Mouse (Mus musculus): ENCODE results near the gene Mcm10. TPM values are rescaled to one million over a fixed set of nuclear protein-coding genes. Genes with fewer than 3 reads are reported as not detected.

Gene Mcm10
- total RNA-seq, 1 experiment, result 127 TPM

GRCm38 (mm10) chr2:4985000-4985399 is 27.6 kb downstream of the Mcm10 start:
- in situ Hi-C loops (cut with MboI; ENCODE audit: low sequenced_read_pairs in 2 of 2, unreplicated experiment in 2 of 2), result no loop called here
- Histone ChIP-seq H3K27ac (ENCODE audit: insufficient read depth, low read depth, low read length, poor library complexity, severe bottlenecking) (no peak overlapping the region), H3K9ac (ENCODE audit: insufficient read depth, low read depth, low read length, poor library complexity, severe bottlenecking) (no peak overlapping the region), H3K4me1 (ENCODE audit: control insufficient read depth in 2 of 2, insufficient read depth in 2 of 2, low read length in 2 of 2, poor library complexity in 1 of 2) (peaks cover 2 to 21% of the 10 kb centered on the region in 2 experiments; a peak in 2 of 4 replicates), H3K36me3 (ENCODE audit: control insufficient read depth, insufficient read depth, low read length, poor library complexity, severe bottlenecking) (no peaks in the 10 kb centered on the region; the same call in 1 of the 2 replicates), H3K4me3 (ENCODE audit: insufficient read depth in 1 of 2, low read depth in 1 of 2, low read length in 2 of 2, poor library complexity in 1 of 2, severe bottlenecking in 1 of 2) (no peak overlapping the region), H3K9me3 (ENCODE audit: control insufficient read depth, insufficient read depth, low read depth, low read length) (no peaks in the 10 kb centered on the region)
- TF ChIP-seq MAFK (IDR thresholded peaks at IDR 0.05; ENCODE audit: insufficient read depth, low read depth, low read length), result no peak
- no peak for TF ChIP-seq HCFC1 (IDR thresholded peaks at IDR 0.05; ENCODE audit: borderline replicate concordance, insufficient read depth, low read length)
- TF ChIP-seq ZNF384 (IDR thresholded peaks at IDR 0.05; ENCODE audit: low read depth, low read length), result no peak
- no peak for TF ChIP-seq ZC3H11A (IDR thresholded peaks at IDR 0.05; ENCODE audit: borderline replicate concordance, low read depth, low read length)
- no peak for TF ChIP-seq CHD2 (IDR thresholded peaks at IDR 0.05; ENCODE audit: low read depth, low read length)
- no peak for DNase-seq (ENCODE audit: low read depth, low spot score)

- in situ Hi-C loops (cut with MboI; ENCODE audit: low sequenced_read_pairs in 2 of 2, unreplicated experiment in 2 of 2), result no loop called here
- H3K27ac ChIP-seq (ENCODE audit: insufficient read depth, low read depth, low read length, poor library complexity, severe bottlenecking), result no peak overlapping the region
These were observed 28.6 kb downstream of the Mcm10 start for GRCm38 (mm10) chr2:4983987-4984386.

GRCm38 (mm10) chr2:4978091-4978490 is 34.5 kb downstream of the Mcm10 start:
- no peaks in the 10 kb centered on the region for H3K36me3 ChIP-seq (ENCODE audit: control insufficient read depth, insufficient read depth, low read length, poor library complexity, severe bottlenecking)
- no peak for TF ChIP-seq MAFK (IDR thresholded peaks at IDR 0.05; ENCODE audit: insufficient read depth, low read depth, low read length)
- no peak overlapping the region for H3K9ac ChIP-seq (ENCODE audit: insufficient read depth, low read depth, low read length, poor library complexity, severe bottlenecking)
- no peak overlapping the region for H3K4me3 ChIP-seq (ENCODE audit: insufficient read depth in 1 of 2, low read depth in 1 of 2, low read length in 2 of 2, poor library complexity in 1 of 2, severe bottlenecking in 1 of 2)
- 0 out of 2 replicates have a peak overlapping the region, but pooled peaks have one; percentile 16 for H3K27ac ChIP-seq (ENCODE audit: insufficient read depth, low read depth, low read length, poor library complexity, severe bottlenecking)
- H3K9me3 ChIP-seq (ENCODE audit: control insufficient read depth, insufficient read depth, low read depth, low read length), result no peaks in the 10 kb centered on the region
- in situ Hi-C loops (cut with MboI; ENCODE audit: low sequenced_read_pairs in 2 of 2, unreplicated experiment in 2 of 2), result no loop called here
- peaks cover 0 to 12% of the 10 kb centered on the region in 2 experiments; a peak in 2 of 4 replicates for H3K4me1 ChIP-seq (ENCODE audit: control insufficient read depth in 2 of 2, insufficient read depth in 2 of 2, low read length in 2 of 2, poor library complexity in 1 of 2)
- DNase-seq (ENCODE audit: low read depth, low spot score), result no peak

More at GRCm38 (mm10) chr2:4983987-4984386, 28.6 kb downstream of the Mcm10 start:
- no peak overlapping the region for H3K9ac ChIP-seq (ENCODE audit: insufficient read depth, low read depth, low read length, poor library complexity, severe bottlenecking)
- H3K9me3 ChIP-seq (ENCODE audit: control insufficient read depth, insufficient read depth, low read depth, low read length), result no peaks in the 10 kb centered on the region
- TF ChIP-seq ZNF384 (IDR thresholded peaks at IDR 0.05; ENCODE audit: low read depth, low read length), result no peak
- no peak for TF ChIP-seq HCFC1 (IDR thresholded peaks at IDR 0.05; ENCODE audit: borderline replicate concordance, insufficient read depth, low read length)
- TF ChIP-seq ZC3H11A (IDR thresholded peaks at IDR 0.05; ENCODE audit: borderline replicate concordance, low read depth, low read length), result no peak
- no peak for TF ChIP-seq CHD2 (IDR thresholded peaks at IDR 0.05; ENCODE audit: low read depth, low read length)
- TF ChIP-seq MAFK (IDR thresholded peaks at IDR 0.05; ENCODE audit: insufficient read depth, low read depth, low read length), result no peak
- no peak overlapping the region for H3K4me3 ChIP-seq (ENCODE audit: insufficient read depth in 1 of 2, low read depth in 1 of 2, low read length in 2 of 2, poor library complexity in 1 of 2, severe bottlenecking in 1 of 2)
- H3K36me3 ChIP-seq (ENCODE audit: control insufficient read depth, insufficient read depth, low read length, poor library complexity, severe bottlenecking), result no peaks in the 10 kb centered on the region
- H3K4me1 ChIP-seq (ENCODE audit: control insufficient read depth in 2 of 2, insufficient read depth in 2 of 2, low read length in 2 of 2, poor library complexity in 1 of 2), result peaks cover 2 to 21% of the 10 kb centered on the region in 2 experiments; a peak in 2 of 4 replicates
- no peak for DNase-seq (ENCODE audit: low read depth, low spot score)

GRCm38 (mm10) chr2:4975807-4976206 is 36.8 kb downstream of the Mcm10 start, which contains the start of gene Ucma:
Ucma (plus strand) TSS chr2:4976122.
- no peak for DNase-seq (ENCODE audit: low read depth, low spot score)
- TF ChIP-seq HCFC1 (IDR thresholded peaks at IDR 0.05; ENCODE audit: borderline replicate concordance, insufficient read depth, low read length), result no peak
- in situ Hi-C loops (cut with MboI; ENCODE audit: low sequenced_read_pairs in 2 of 2, unreplicated experiment in 2 of 2), result no loop called here

GRCm38 (mm10) chr2:4969083-4969482 is 43.5 kb downstream of the Mcm10 start:
- Histone ChIP-seq H3K4me3 (ENCODE audit: insufficient read depth in 1 of 2, low read depth in 1 of 2, low read length in 2 of 2, poor library complexity in 1 of 2, severe bottlenecking in 1 of 2) (no peak overlapping the region), H3K36me3 (ENCODE audit: control insufficient read depth, insufficient read depth, low read length, poor library complexity, severe bottlenecking) (no peaks in the 10 kb centered on the region), H3K27ac (ENCODE audit: insufficient read depth, low read depth, low read length, poor library complexity, severe bottlenecking) (no peak overlapping the region), H3K9ac (ENCODE audit: insufficient read depth, low read depth, low read length, poor library complexity, severe bottlenecking) (no peak overlapping the region), H3K4me1 (ENCODE audit: control insufficient read depth in 2 of 2, insufficient read depth in 2 of 2, low read length in 2 of 2, poor library complexity in 1 of 2) (no peaks in the 10 kb centered on the region; a peak in 1 of 4 replicates), H3K9me3 (ENCODE audit: control insufficient read depth, insufficient read depth, low read depth, low read length) (no peaks in the 10 kb centered on the region)
- no peak for TF ChIP-seq CHD2 (IDR thresholded peaks at IDR 0.05; ENCODE audit: low read depth, low read length)
- no peak for TF ChIP-seq HCFC1 (IDR thresholded peaks at IDR 0.05; ENCODE audit: borderline replicate concordance, insufficient read depth, low read length)
- TF ChIP-seq MAFK (IDR thresholded peaks at IDR 0.05; ENCODE audit: insufficient read depth, low read depth, low read length), result no peak
- no peak for TF ChIP-seq ZC3H11A (IDR thresholded peaks at IDR 0.05; ENCODE audit: borderline replicate concordance, low read depth, low read length)
- no peak for TF ChIP-seq ZNF384 (IDR thresholded peaks at IDR 0.05; ENCODE audit: low read depth, low read length)
- no peak for DNase-seq (ENCODE audit: low read depth, low spot score)
- in situ Hi-C loops (cut with MboI; ENCODE audit: low sequenced_read_pairs in 2 of 2, unreplicated experiment in 2 of 2), result no loop called here

More at GRCm38 (mm10) chr2:4975807-4976206, 36.8 kb downstream of the Mcm10 start, which contains the start of gene Ucma:
- Histone ChIP-seq H3K9ac (ENCODE audit: insufficient read depth, low read depth, low read length, poor library complexity, severe bottlenecking) (no peak within 1 kb of the TSS), H3K27ac (ENCODE audit: insufficient read depth, low read depth, low read length, poor library complexity, severe bottlenecking) (no peak within 1 kb of the TSS), H3K36me3 (ENCODE audit: control insufficient read depth, insufficient read depth, low read length, poor library complexity, severe bottlenecking) (no peaks in the 10 kb centered on the region), H3K4me1 (ENCODE audit: control insufficient read depth in 2 of 2, insufficient read depth in 2 of 2, low read length in 2 of 2, poor library complexity in 1 of 2) (peaks cover 0 to 12% of the 10 kb centered on the region in 2 experiments; a peak in 2 of 4 replicates), H3K4me3 (ENCODE audit: insufficient read depth in 1 of 2, low read depth in 1 of 2, low read length in 2 of 2, poor library complexity in 1 of 2, severe bottlenecking in 1 of 2) (no peak within 1 kb of the TSS), H3K9me3 (ENCODE audit: control insufficient read depth, insufficient read depth, low read depth, low read length) (no peaks in the 10 kb centered on the region)

All from ES-E14 (cell line).